Comparison of ENCODE assay signal across 20 mouse cellular contexts in the genomic region with DNA sequence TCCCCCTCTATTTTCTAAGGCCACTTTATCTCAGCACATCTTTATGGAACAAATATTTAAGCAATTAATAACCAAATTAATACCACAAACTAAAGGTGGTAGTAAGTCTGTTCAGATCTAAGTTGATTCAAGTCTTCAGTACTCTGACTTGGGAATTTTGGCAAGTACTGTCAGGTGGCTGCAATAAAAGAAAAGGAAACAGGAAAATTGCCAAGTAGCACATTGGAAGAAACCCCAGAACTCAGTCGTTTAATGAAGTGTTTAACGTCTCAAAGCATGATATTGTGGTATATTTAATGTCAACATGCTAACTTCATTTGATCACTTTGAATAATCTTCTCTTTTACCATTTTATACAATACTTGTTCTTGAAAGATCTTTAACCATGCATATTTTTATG.
DNase-seq lines count a peak whose midpoint lies in the region; ATAC-seq and TF ChIP-seq lines count a peak whose summit lies in the region.
"Had no signal": no experiment of that assay in that cellular context is flagged by ENCODE, and none has a peak within 500 bp of the region (broad histone marks: within the 10 kb centered on the region; RNA-seq: fewer than 3 reads in every experiment).

No protein-coding gene starts in this region.

- no peaks in the 10 kb centered on the region for H3K27me3 ChIP-seq in forebrain, embryonic 14.5 days (replicated peaks; ENCODE audit: control insufficient read depth, insufficient read depth, low read length)
- H3K27me3 ChIP-seq in forebrain, embryonic 13.5 days = no peaks in the 10 kb centered on the region
- no peaks in the 10 kb centered on the region for H3K27me3 ChIP-seq in kidney, adult 2 months (replicated peaks; ENCODE audit: control insufficient read depth, insufficient read depth, low read length)
- H3K27me3 ChIP-seq in lung, embryonic 14.5 days (ENCODE audit: insufficient read depth, low read length) = no peaks in the 10 kb centered on the region
- H3K27me3 ChIP-seq in limb, embryonic 15.5 days = no peaks in the 10 kb centered on the region
- H3K27me3 ChIP-seq: embryonic facial prominence, embryonic 12.5 days; forebrain, embryonic 15.5 days had no signal

- peaks cover 10% of the 10 kb centered on the region for H3K4me1 ChIP-seq in forebrain, embryonic 14.5 days (ENCODE audit: control insufficient read depth, insufficient read depth, low read length)
- peaks cover 17% of the 10 kb centered on the region for H3K4me1 ChIP-seq in forebrain, embryonic 13.5 days
- H3K4me1 ChIP-seq in kidney, adult 2 months (ENCODE audit: control insufficient read depth, insufficient read depth, low read length) = peaks cover 1% of the 10 kb centered on the region; the same call in 1 of the 2 replicates
- H3K4me1 ChIP-seq in lung, embryonic 14.5 days (ENCODE audit: insufficient read depth) = no peaks in the 10 kb centered on the region
- peaks cover 3% of the 10 kb centered on the region; the same call in 1 of the 2 replicates for H3K4me1 ChIP-seq in limb, embryonic 15.5 days
- H3K4me1 ChIP-seq: embryonic facial prominence, embryonic 12.5 days had no signal

- TF ChIP-seq CTCF in kidney, adult 2 months (conservative IDR thresholded peaks at IDR 0.05; ENCODE audit: insufficient read depth, insufficient read length, low read depth, low read length) = no peak
- no peak for TF ChIP-seq CTCF in lung, embryonic 14.5 days (IDR thresholded peaks at IDR 0.05; ENCODE audit: low read depth)

- no peak overlapping the region for H3K4me2 ChIP-seq in forebrain, embryonic 14.5 days (ENCODE audit: low read length)
- H3K4me2 ChIP-seq in forebrain, embryonic 13.5 days = no peak overlapping the region
- no peak overlapping the region for H3K4me2 ChIP-seq in lung, embryonic 14.5 days
- H3K4me2 ChIP-seq in limb, embryonic 15.5 days = no peak overlapping the region
- H3K4me2 ChIP-seq: embryonic facial prominence, embryonic 12.5 days; forebrain, embryonic 15.5 days had no signal

- no peaks in the 10 kb centered on the region for H3K36me3 ChIP-seq in forebrain, embryonic 14.5 days (ENCODE audit: control insufficient read depth, insufficient read depth, low read length)
- H3K36me3 ChIP-seq in forebrain, embryonic 13.5 days (ENCODE audit: poor library complexity, severe bottlenecking) = no peaks in the 10 kb centered on the region
- no peaks in the 10 kb centered on the region for H3K36me3 ChIP-seq in kidney, adult 2 months (ENCODE audit: control insufficient read depth, insufficient read depth, low read length)
- no peaks in the 10 kb centered on the region for H3K36me3 ChIP-seq in lung, embryonic 14.5 days (ENCODE audit: insufficient read depth)
- H3K36me3 ChIP-seq in limb, embryonic 15.5 days = no peaks in the 10 kb centered on the region
- H3K36me3 ChIP-seq: embryonic facial prominence, embryonic 10.5 days; embryonic facial prominence, embryonic 12.5 days; forebrain, embryonic 15.5 days had no signal

- WGBS in forebrain, embryonic 14.5 days = 29% methylated on average over 2 of the region's 2 CpGs
- 57% methylated on average over 2 of the region's 2 CpGs for WGBS in forebrain, embryonic 13.5 days
- 26% methylated on average over 2 of the region's 2 CpGs for WGBS in kidney, adult 2 months
- 29% methylated on average over 2 of the region's 2 CpGs for WGBS in lung, embryonic 14.5 days
- WGBS in limb, embryonic 15.5 days = 13% methylated on average over 2 of the region's 2 CpGs

- H3K9ac ChIP-seq in forebrain, embryonic 14.5 days (ENCODE audit: low read length) = no peak overlapping the region
- H3K9ac ChIP-seq in forebrain, embryonic 13.5 days = no peak overlapping the region
- H3K9ac ChIP-seq in lung, embryonic 14.5 days = no peak overlapping the region
- H3K9ac ChIP-seq in limb, embryonic 15.5 days = no peak overlapping the region
- H3K9ac ChIP-seq: embryonic facial prominence, embryonic 12.5 days; forebrain, embryonic 15.5 days; forebrain, postnatal 0 days had no signal

- H3K27ac ChIP-seq in forebrain, embryonic 14.5 days (ENCODE audit: low read depth, low read length) = no peak overlapping the region
- H3K27ac ChIP-seq in forebrain, embryonic 13.5 days = no peak overlapping the region
- no peak overlapping the region for H3K27ac ChIP-seq in kidney, adult 2 months (ENCODE audit: insufficient read depth, low read depth, low read length)
- H3K27ac ChIP-seq in lung, embryonic 14.5 days (ENCODE audit: low read depth) = no peak overlapping the region
- H3K27ac ChIP-seq in limb, embryonic 15.5 days = no peak overlapping the region
- H3K27ac ChIP-seq: embryonic facial prominence, embryonic 10.5 days; embryonic facial prominence, embryonic 12.5 days; forebrain, embryonic 15.5 days had no signal

- H3K9me3 ChIP-seq in forebrain, embryonic 14.5 days (replicated peaks; ENCODE audit: control insufficient read depth, low read length) = no peaks in the 10 kb centered on the region
- H3K9me3 ChIP-seq in forebrain, embryonic 13.5 days (replicated peaks) = no peaks in the 10 kb centered on the region
- H3K9me3 ChIP-seq in lung, embryonic 14.5 days (ENCODE audit: low read depth, low read length) = no peaks in the 10 kb centered on the region
- H3K9me3 ChIP-seq in limb, embryonic 15.5 days = no peaks in the 10 kb centered on the region
- H3K9me3 ChIP-seq: embryonic facial prominence, embryonic 10.5 days; embryonic facial prominence, embryonic 12.5 days; forebrain, embryonic 15.5 days had no signal

- no peak overlapping the region for H3K4me3 ChIP-seq in forebrain, embryonic 14.5 days (ENCODE audit: low read depth, low read length)
- H3K4me3 ChIP-seq in forebrain, embryonic 13.5 days = no peak overlapping the region
- H3K4me3 ChIP-seq in kidney, adult 2 months (ENCODE audit: insufficient read depth, low read depth, low read length) = no peak overlapping the region
- no peak overlapping the region for H3K4me3 ChIP-seq in lung, embryonic 14.5 days (ENCODE audit: low read depth, low read length)
- H3K4me3 ChIP-seq in limb, embryonic 15.5 days = no peak overlapping the region
- H3K4me3 ChIP-seq: embryonic facial prominence, embryonic 10.5 days; embryonic facial prominence, embryonic 12.5 days; forebrain, embryonic 15.5 days had no signal

- no peak for TF ChIP-seq POLR2A in kidney, adult 2 months (IDR thresholded peaks at IDR 0.05; ENCODE audit: low read depth, low read length)

- ATAC-seq in forebrain, embryonic 14.5 days = no peak
- ATAC-seq in forebrain, embryonic 13.5 days = no peak
- no peak for ATAC-seq in lung, embryonic 14.5 days (ENCODE audit: insufficient read depth)
- ATAC-seq in limb, embryonic 15.5 days (ENCODE audit: insufficient number of reproducible peaks, low FRiP score, low TSS enrichment, low read depth) = 0 out of 2 replicates have a peak, but pooled peaks have one; percentile 35
- ATAC-seq: forebrain, embryonic 15.5 days; forebrain, postnatal 0 days had no signal

- peak; percentile 73 for DNase-seq in forebrain, embryonic 14.5 days (ENCODE audit: low spot score)
- DNase-seq in kidney, adult 2 months = peak; percentile 10
- no peak for DNase-seq in kidney, postnatal 4 days
- peak; percentile 35 for DNase-seq in lung, embryonic 14.5 days
- DNase-seq in lung, postnatal 25 days (ENCODE audit: low spot score) = no peak
- no peak for DNase-seq in B cell, adult 2 months
- DNase-seq: adrenal gland, adult 2 months; adrenal gland, postnatal 10 days; adrenal gland, postnatal 25 days; cerebellum, adult 11-12 months; cerebellum, adult 2 months; cerebellum, adult 9-10 months; cerebellum, postnatal 10 days; cerebellum, postnatal 25 days; forebrain, postnatal 0 days had no signal

Comparison
In these comparisons a context has a peak if more than half of its experiments do, and no peak if none do; other contexts are left out.
1. DNase-seq: peak in forebrain, embryonic 14.5 days (single experiment), kidney, adult 2 months (single experiment) and lung, embryonic 14.5 days (single experiment); none in kidney, postnatal 4 days (0 of 2), lung, postnatal 25 days (single experiment) and B cell, adult 2 months (0 of 2).